8 mouse cellular contexts compared by ENCODE assay signal in genomic region chr4:134632131-134632711, GRCm38 (mm10).
DNase-seq lines count a peak whose midpoint lies in the region; ATAC-seq and TF ChIP-seq lines count a peak whose summit lies in the region.

No protein-coding gene starts in this region.

- no peaks in the 10 kb centered on the region for H3K36me3 ChIP-seq in testis, adult 2 months (ENCODE audit: control insufficient read depth, insufficient read depth, low read length)
- no peaks in the 10 kb centered on the region for H3K36me3 ChIP-seq in forebrain, embryonic 11.5 days (ENCODE audit: control insufficient read depth, insufficient read depth, low read length)
- no peaks in the 10 kb centered on the region for H3K36me3 ChIP-seq in megakaryocyte, embryonic 14.5 days (replicated peaks; ENCODE audit: low read length)

- no peaks in the 10 kb centered on the region for H3K9me3 ChIP-seq in forebrain, embryonic 11.5 days (ENCODE audit: control insufficient read depth, low read length)
- H3K9me3 ChIP-seq in megakaryocyte, embryonic 14.5 days, result peaks cover 8% of the 10 kb centered on the region

- H3K27me3 ChIP-seq in testis, adult 2 months (ENCODE audit: control insufficient read depth, insufficient read depth, low read length), result no peaks in the 10 kb centered on the region
- H3K27me3 ChIP-seq in forebrain, embryonic 11.5 days (ENCODE audit: control insufficient read depth, insufficient read depth, low read length), result no peaks in the 10 kb centered on the region
- H3K27me3 ChIP-seq in megakaryocyte, embryonic 14.5 days (replicated peaks), result peaks cover 72% of the 10 kb centered on the region

- no peak for TF ChIP-seq CTCF in testis, adult 2 months (IDR thresholded peaks at IDR 0.05; ENCODE audit: control insufficient read depth, insufficient read depth, insufficient replicate concordance, low read depth, low read length)

- no peak overlapping the region for H3K4me2 ChIP-seq in forebrain, embryonic 11.5 days (ENCODE audit: low read depth, low read length, severe bottlenecking)

- no peak for DNase-seq in testis, postnatal 10 days (ENCODE audit: low spot score)
- peak; percentile 64 for DNase-seq in forebrain, embryonic 11.5 days (ENCODE audit: low spot score)
- peak; percentile 87 to 91 for DNase-seq in heart, postnatal 10 days
- DNase-seq in kidney, postnatal 36 days, result peak; percentile 74 to 86
- DNase-seq in urinary bladder, postnatal 14 days (ENCODE audit: low spot score), result peak; percentile 74
- DNase-seq in thymus, postnatal 4 days, result no peak

- no peak overlapping the region for H3K4me3 ChIP-seq in testis, adult 2 months (ENCODE audit: control insufficient read depth, low read depth, low read length)
- H3K4me3 ChIP-seq in forebrain, embryonic 11.5 days (ENCODE audit: low read depth, low read length), result no peak overlapping the region
- H3K4me3 ChIP-seq in megakaryocyte, embryonic 14.5 days (replicated peaks), result peak overlapping the region; percentile 40

- peak overlapping the region; percentile 33; the same call in 1 of the 2 replicates for H3K9ac ChIP-seq in forebrain, embryonic 11.5 days (ENCODE audit: low read length)

- intact Hi-C loops in heart, postnatal 10 days (cut with DNase I), result loop anchor here (2.0 kb wide), 1 partner anchor 71 kb away; no protein-coding TSS in a partner anchor

- WGBS in forebrain, embryonic 11.5 days, result 35% methylated on average over 13 of the region's 13 CpGs

- no peaks in the 10 kb centered on the region; the same call in 1 of the 2 replicates for H3K4me1 ChIP-seq in testis, adult 2 months (ENCODE audit: control insufficient read depth, insufficient read depth, low read length)
- peaks cover 12% of the 10 kb centered on the region for H3K4me1 ChIP-seq in forebrain, embryonic 11.5 days (replicated peaks; ENCODE audit: control insufficient read depth, insufficient read depth, low read length)
- peaks cover 21% of the 10 kb centered on the region for H3K4me1 ChIP-seq in megakaryocyte, embryonic 14.5 days

- H3K27ac ChIP-seq in testis, adult 2 months (ENCODE audit: control insufficient read depth, insufficient read depth, low read depth, low read length), result peak overlapping the region; percentile 32
- peak overlapping the region; percentile 90 for H3K27ac ChIP-seq in forebrain, embryonic 11.5 days (ENCODE audit: low read depth, low read length)

- no peak; the same call in 1 of the 2 replicates for ATAC-seq in forebrain, embryonic 11.5 days (replicated peaks; ENCODE audit: low FRiP score)

- no peak for TF ChIP-seq POLR2A in testis, adult 2 months (IDR thresholded peaks at IDR 0.05; ENCODE audit: control insufficient read depth, low read depth, low read length)

Comparison
In these comparisons a context has a peak if more than half of its experiments do, and no peak if none do; other contexts are left out.
1. DNase-seq: peak in forebrain, embryonic 11.5 days (single experiment), heart, postnatal 10 days (2 of 2), kidney, postnatal 36 days (2 of 2) and urinary bladder, postnatal 14 days (single experiment); none in testis, postnatal 10 days (single experiment) and thymus, postnatal 4 days (single experiment).